Mouse (Mus musculus) liver, embryonic 11.5 days (tissue): ENCODE results near the gene Rbms2. TPM values are rescaled to one million over a fixed set of nuclear protein-coding genes. Genes with fewer than 3 reads are reported as not detected.

ENCODE experiments used
- ATAC-seq: fragments of 200-750 bp; cut with Nextera tagmentation; replicated peaks from 2 replicates; pipeline ENCODE4 v1.8.0; 2017; ENCODE audit warnings: moderate number of reproducible peaks, mild to moderate bottlenecking, moderate TSS enrichment, moderate library complexity; ENCODE audit not compliant: low FRiP score
- DNase-seq: peaks from one replicate; pipeline ENCODE4 v3.0.0-alpha.2; 2017; ENCODE audit warnings: low spot score
- H3K27ac ChIP-seq: fragments of 300-500 bp; sonication (generic); 2 replicates; pipeline ENCODE4 v1.5.1; 2014; ENCODE audit warnings: mild to moderate bottlenecking, low read depth, low read length, control low read depth
- H3K27me3 ChIP-seq: fragments of 300-500 bp; sonication (generic); replicated peaks from 2 replicates; pipeline ENCODE4 v1.6.1; 2014; ENCODE audit warnings: low read length, mixed read lengths; ENCODE audit not compliant: control insufficient read depth, insufficient read depth
- H3K36me3 ChIP-seq: fragments of 300-500 bp; sonication (generic); 2 replicates; pipeline ENCODE4 v1.6.1; 2014; ENCODE audit warnings: mild to moderate bottlenecking, low read length, moderate library complexity, mixed read lengths; ENCODE audit not compliant: control insufficient read depth, insufficient read depth
- H3K4me1 ChIP-seq: fragments of 300-500 bp; sonication (generic); replicated peaks from 2 replicates; pipeline ENCODE4 v1.6.1; 2014; ENCODE audit warnings: low read length, mixed read lengths; ENCODE audit not compliant: control insufficient read depth, insufficient read depth
- H3K4me2 ChIP-seq: fragments of 300-500 bp; sonication (generic); 2 replicates; pipeline ENCODE4 v1.6.1; 2014; ENCODE audit warnings: mild to moderate bottlenecking, control low read depth, moderate library complexity
- H3K4me3 ChIP-seq: fragments of 300-500 bp; sonication (generic); 2 replicates; pipeline ENCODE4 v1.5.1; 2014; ENCODE audit warnings: low read depth, low read length, control low read depth
- H3K9ac ChIP-seq: fragments of 300-500 bp; sonication (generic); 2 replicates; pipeline ENCODE4 v1.6.1; 2014; ENCODE audit warnings: low read depth, low read length, control low read depth
- H3K9me3 ChIP-seq: fragments of 300-500 bp; sonication (generic); 2 replicates; pipeline ENCODE4 v1.6.1; 2016; ENCODE audit warnings: low read length, inconsistent platforms, mixed read lengths; ENCODE audit not compliant: control insufficient read depth
- WGBS: fragments of 180-500 bp; shearing (Covaris S2); extraction: QIAGEN DNeasy Blood & Tissue Kit; methylation state at CpG from one replicate; pipeline ENCODE4 v1.1.7; 2014; 5-methylcytosine and 5-hydroxymethylcytosine counted together
- microRNA counts: library from miRNA; unstranded; fragments of <30 nt; microRNA quantifications from one replicate; lab custom pipeline; 2015
- microRNA-seq: library from miRNA; unstranded; fragments of <30 nt; microRNA quantifications from one replicate; pipeline ENCODE4, GENCODE M21; 2017; ENCODE audit warnings: borderline number of aligned reads
- polyA plus RNA-seq: library from polyadenylated mRNA; unstranded; fragments of >200 nt; fragmentation: Nextera tagmentation; extraction: Ambion mirVana; gene quantifications from 2 replicates; pipeline ENCODE4 v1.2.1, GENCODE M21; 2014

The Rbms2 gene
- polyA plus RNA-seq, 1 experiment from 2014 or later, result 17.0 TPM

GRCm38 (mm10) chr10:128086391-128086790 is 93.7 kb downstream of the Rbms2 start:
- Histone ChIP-seq H3K4me2 (no peak overlapping the region), H3K36me3 (peaks cover 55% of the 10 kb centered on the region), H3K4me3 (peak overlapping the region; percentile 20; the same call in 1 of the 2 replicates), H3K27ac (peak overlapping the region; percentile 9; the same call in 1 of the 2 replicates), H3K9me3 (no peaks in the 10 kb centered on the region), H3K27me3 (no peaks in the 10 kb centered on the region), H3K9ac (no peak overlapping the region), H3K4me1 (peaks cover 34% of the 10 kb centered on the region)
- no peak for DNase-seq
- no peak for ATAC-seq
- WGBS, result 74% methylated on average over 6 of the region's 6 CpGs

- ATAC-seq, result no peak
- Histone ChIP-seq H3K9me3 (no peaks in the 10 kb centered on the region), H3K4me3 (peak overlapping the region; percentile 99), H3K9ac (peak overlapping the region; percentile 97), H3K27me3 (no peaks in the 10 kb centered on the region), H3K4me1 (peaks cover 27% of the 10 kb centered on the region), H3K4me2 (peak overlapping the region; percentile 84), H3K27ac (peak overlapping the region; percentile 93), H3K36me3 (peaks cover 45% of the 10 kb centered on the region)
- WGBS, result 3% methylated on average over 3 of the region's 3 CpGs
- no peak for DNase-seq
These were observed 95.9 kb downstream of the Rbms2 start for GRCm38 (mm10) chr10:128084160-128084559.

- Histone ChIP-seq H3K4me2 (peak overlapping the region; percentile 84), H3K9me3 (no peaks in the 10 kb centered on the region), H3K27ac (peak overlapping the region; percentile 93), H3K9ac (peak overlapping the region; percentile 97), H3K4me3 (peak overlapping the region; percentile 99), H3K27me3 (no peaks in the 10 kb centered on the region), H3K4me1 (peaks cover 22% of the 10 kb centered on the region), H3K36me3 (peaks cover 41% of the 10 kb centered on the region)
- under 1% methylated on average over 22 of the region's 22 CpGs for WGBS
- DNase-seq, result no peak
- ATAC-seq, result no peak
These were observed 96.4 kb downstream of the Rbms2 start for GRCm38 (mm10) chr10:128083688-128084087.

- Histone ChIP-seq H3K9me3 (no peaks in the 10 kb centered on the region), H3K36me3 (peaks cover 33% of the 10 kb centered on the region), H3K4me1 (peaks cover 19% of the 10 kb centered on the region), H3K27me3 (no peaks in the 10 kb centered on the region), H3K4me3 (peak within 1 kb of the TSS; percentile 99), H3K4me2 (peak within 1 kb of the TSS; percentile 93), H3K27ac (peak within 1 kb of the TSS; percentile 93), H3K9ac (peak within 1 kb of the TSS; percentile 97)
- DNase-seq (peak; percentile 92), ATAC-seq (peak; percentile 96)
- WGBS, result under 1% methylated on average over 34 of the region's 34 CpGs
These were observed 97.1 kb downstream of the Rbms2 start, which contains the start of gene Atp5b for GRCm38 (mm10) chr10:128082880-128083421. TSS of gene Atp5b (plus strand) at chr10:128083273.

GRCm38 (mm10) chr10:128082477-128082808 is 97.7 kb downstream of the Rbms2 start:
- Histone ChIP-seq H3K4me1 (peaks cover 16% of the 10 kb centered on the region), H3K4me3 (peak overlapping the region; percentile 99), H3K9me3 (no peaks in the 10 kb centered on the region), H3K27me3 (no peaks in the 10 kb centered on the region), H3K27ac (peak overlapping the region; percentile 74), H3K4me2 (peak overlapping the region; percentile 93), H3K9ac (peak overlapping the region; percentile 79), H3K36me3 (peaks cover 28% of the 10 kb centered on the region)
- ATAC-seq (no peak), DNase-seq (no peak)
- 5% methylated on average over 9 of the region's 9 CpGs for WGBS

- H3K9me3 ChIP-seq, result no peaks in the 10 kb centered on the region
- peak overlapping the region; percentile 99 for H3K4me3 ChIP-seq
- ATAC-seq (no peak), DNase-seq (no peak)
- peak overlapping the region; percentile 93 for H3K4me2 ChIP-seq
- peaks cover 16% of the 10 kb centered on the region for H3K4me1 ChIP-seq
- WGBS, result 44% methylated on average over 6 of the region's 6 CpGs
- peak overlapping the region; percentile 79 for H3K9ac ChIP-seq
- no peaks in the 10 kb centered on the region for H3K27me3 ChIP-seq
- no peak overlapping the region for H3K27ac ChIP-seq
- H3K36me3 ChIP-seq, result peaks cover 27% of the 10 kb centered on the region
These were observed 98.2 kb downstream of the Rbms2 start for GRCm38 (mm10) chr10:128081807-128082476.

MicroRNA genes within 50 kb of the gene (microRNA counts, 519-probe panel; counts per million panel counts)
- not detected for microRNA mmu-miR-677 (lab: Ali Mortazavi, UCI)

Small RNA genes within 50 kb of the gene (microRNA-seq; reads per million reads assigned to microRNA genes)
- 71.1 reads per million, percentile 46 among the genes with 10 or more reads in this experiment for gene Mir677

Other genes starting within 250 kb of the Rbms2 start
- gene Hsd17b6, start 172.7 kb downstream of the Rbms2 start, polyA plus RNA-seq, result not detected in 2 replicates
- 106 and 112 TPM in 2 replicates for gene Prim1, start 165.1 kb downstream of the Rbms2 start, polyA plus RNA-seq
- gene Naca, start 144.7 kb downstream of the Rbms2 start, polyA plus RNA-seq, result 1,053 and 1,054 TPM in 2 replicates
- 527 and 567 TPM in 2 replicates for gene Ptges3, start 121.3 kb downstream of the Rbms2 start, polyA plus RNA-seq
- gene Atp5b, start 97.0 kb downstream of the Rbms2 start, polyA plus RNA-seq, result 2,564 and 2,777 TPM in 2 replicates
- gene Baz2a, start 88.7 kb downstream of the Rbms2 start, polyA plus RNA-seq, result 11.1 and 13.0 TPM in 2 replicates
- 3.1 and 3.4 TPM in 2 replicates for gene Gls2, start 14.2 kb upstream of the Rbms2 start, polyA plus RNA-seq
- 32.4 and 37.4 TPM in 2 replicates for gene Spryd4, start 31.5 kb upstream of the Rbms2 start, polyA plus RNA-seq
- 0.08 TPM in 1 of 2 replicates, not detected in the other for gene Mip, start 45.5 kb upstream of the Rbms2 start, polyA plus RNA-seq
- 67.5 and 71.2 TPM in 2 replicates for gene Timeless, start 51.8 kb upstream of the Rbms2 start, polyA plus RNA-seq
- 0.43 and 0.92 TPM in 2 replicates for gene Apon, start 73.8 kb upstream of the Rbms2 start, polyA plus RNA-seq
- gene Apof, start 88.4 kb upstream of the Rbms2 start, polyA plus RNA-seq, result 25.0 and 28.0 TPM in 2 replicates
- gene Stat2, start 90.3 kb upstream of the Rbms2 start, polyA plus RNA-seq, result 12.5 and 14.9 TPM in 2 replicates
- 0.12 and 0.22 TPM in 2 replicates for gene Il23a, start 118.5 kb upstream of the Rbms2 start, polyA plus RNA-seq
- gene Pan2, start 123.0 kb upstream of the Rbms2 start, polyA plus RNA-seq, result 27.8 and 29.9 TPM in 2 replicates
- 195 and 221 TPM in 2 replicates for gene Cnpy2, start 142.2 kb upstream of the Rbms2 start, polyA plus RNA-seq
- gene Cs, start 157.4 kb upstream of the Rbms2 start, polyA plus RNA-seq, result 255 and 280 TPM in 2 replicates
- gene Coq10a, start 188.7 kb upstream of the Rbms2 start, polyA plus RNA-seq, result 8.4 and 10.5 TPM in 2 replicates
- 12.2 and 13.4 TPM in 2 replicates for gene Ankrd52, start 196.8 kb upstream of the Rbms2 start, polyA plus RNA-seq
- 16.5 and 17.6 TPM in 2 replicates for gene Slc39a5, start 220.9 kb upstream of the Rbms2 start, polyA plus RNA-seq
- 101 and 104 TPM in 2 replicates for gene Nabp2, start 231.2 kb upstream of the Rbms2 start, polyA plus RNA-seq
- gene Rnf41, start 231.4 kb upstream of the Rbms2 start, polyA plus RNA-seq, result 19.1 and 20.4 TPM in 2 replicates